Mouse (Mus musculus) bone marrow, adult 2 months (tissue): ENCODE data around the gene Nmnat3.

ENCODE experiments used
- CTCF ChIP-seq: fragments of 200-500 bp; IDR thresholded peaks from 2 replicates; pipeline ENCODE4 v1.5.1; 2011; ENCODE audit warnings: low read length, control low read depth; ENCODE audit not compliant: control insufficient read depth, insufficient read depth
- POLR2A ChIP-seq: fragments of 200-500 bp; IDR thresholded peaks from 2 replicates; pipeline ENCODE4 v1.6.1; 2011; ENCODE audit warnings: low read depth, mild to moderate bottlenecking, control low read depth, low read length, borderline replicate concordance; ENCODE audit not compliant: control insufficient read depth

GRCm38 (mm10) chr9:98354919-98355318 is 67.7 kb downstream of the Nmnat3 start:
- TF ChIP-seq CTCF: no peak
- no peak for TF ChIP-seq POLR2A
